Mouse (Mus musculus): ENCODE measurements around the gene Rin3. TPM values are rescaled to one million over a fixed set of nuclear protein-coding genes. Genes with fewer than 3 reads are reported as not detected.

Rin3 gene
- polyA plus RNA-seq, 1 experiment from 2014 or later: 3.5 TPM

DNA sequence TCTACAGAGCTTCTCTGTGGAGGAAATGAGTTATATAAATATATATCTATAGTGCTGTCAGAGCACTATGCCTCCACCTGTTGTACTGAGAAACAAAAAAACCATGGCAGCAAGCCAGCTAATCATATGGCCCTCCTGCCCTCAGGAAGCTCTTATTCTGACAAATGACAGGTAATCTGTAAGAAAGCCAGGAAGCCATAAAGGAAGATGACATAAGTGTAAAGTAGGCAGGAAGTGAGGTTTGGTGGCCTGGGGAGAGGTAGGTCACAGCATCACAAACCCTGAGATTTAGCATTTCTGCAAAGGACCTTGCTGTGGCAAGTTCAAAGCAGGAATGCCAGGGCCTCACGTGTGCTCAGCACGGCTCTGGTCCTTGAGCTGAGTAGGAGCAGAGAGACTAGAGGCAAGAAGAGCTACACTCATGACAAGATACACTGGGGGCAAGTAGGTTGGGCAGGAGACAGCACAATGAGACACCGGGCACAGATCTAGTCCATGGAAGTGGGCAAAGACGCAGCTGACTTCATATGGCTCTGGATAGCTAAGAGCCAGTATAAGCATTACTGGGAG is 88.2 kb downstream of the Rin3 start:
- ATAC-seq (replicated peaks; ENCODE audit: insufficient number of reproducible peaks, low FRiP score, low TSS enrichment, low read depth): no peak
- Histone ChIP-seq H3K9ac (replicated peaks; ENCODE audit: low read length) (no peak overlapping the region), H3K27ac (replicated peaks; ENCODE audit: low read depth, low read length) (no peak overlapping the region), H3K4me3 (ENCODE audit: low read depth, low read length) (no peak overlapping the region), H3K36me3 (replicated peaks; ENCODE audit: control insufficient read depth, insufficient read depth, low read depth, low read length) (no peaks in the 10 kb centered on the region), H3K4me2 (ENCODE audit: low read depth, low read length) (no peak overlapping the region), H3K27me3 (ENCODE audit: control insufficient read depth, insufficient read depth, low read length) (no peaks in the 10 kb centered on the region), H3K4me1 (ENCODE audit: control insufficient read depth, insufficient read depth, low read length) (no peaks in the 10 kb centered on the region), H3K9me3 (replicated peaks; ENCODE audit: control insufficient read depth, low read length) (no peaks in the 10 kb centered on the region)
- DNase-seq (ENCODE audit: low spot score): no peak
- 85% methylated on average over 4 of the region's 4 CpGs for WGBS

- H3K27ac ChIP-seq (replicated peaks; ENCODE audit: low read depth, low read length): no peak overlapping the region
- H3K27me3 ChIP-seq (ENCODE audit: control insufficient read depth, insufficient read depth, low read length): no peaks in the 10 kb centered on the region
- H3K4me1 ChIP-seq (ENCODE audit: control insufficient read depth, insufficient read depth, low read length): no peaks in the 10 kb centered on the region
- ATAC-seq (replicated peaks; ENCODE audit: insufficient number of reproducible peaks, low FRiP score, low TSS enrichment, low read depth) (no peak), DNase-seq (ENCODE audit: low spot score) (no peak)
- 78% methylated on average over 3 of the region's 3 CpGs for WGBS
- H3K4me2 ChIP-seq (ENCODE audit: low read depth, low read length): no peak overlapping the region
- H3K9me3 ChIP-seq (replicated peaks; ENCODE audit: control insufficient read depth, low read length): no peaks in the 10 kb centered on the region
- H3K36me3 ChIP-seq (replicated peaks; ENCODE audit: control insufficient read depth, insufficient read depth, low read depth, low read length): no peaks in the 10 kb centered on the region
- H3K9ac ChIP-seq (replicated peaks; ENCODE audit: low read length): no peak overlapping the region
- no peak overlapping the region for H3K4me3 ChIP-seq (ENCODE audit: low read depth, low read length)
These were observed 89.5 kb downstream of the Rin3 start for GRCm38 (mm10) chr12:102372322-102372721.

DNA sequence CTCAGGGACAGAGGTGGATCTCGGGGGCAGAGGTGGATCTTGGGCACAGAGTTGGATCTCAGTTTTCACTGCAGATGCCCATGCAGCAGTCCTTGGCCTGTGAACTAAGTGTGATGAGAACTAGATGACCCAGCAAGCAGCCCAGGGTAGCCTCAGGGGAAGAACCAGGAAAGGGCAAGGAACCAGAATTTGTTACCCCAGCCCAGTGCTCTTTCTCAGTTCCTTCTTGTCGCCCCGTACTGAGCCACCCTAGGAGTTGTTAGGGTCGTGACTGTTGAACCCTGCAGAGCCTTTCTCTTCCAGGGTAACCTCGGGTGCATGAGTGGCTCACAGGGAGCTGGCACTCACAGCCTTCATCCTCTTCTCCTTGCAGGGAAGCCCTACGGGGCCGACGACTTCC is 99.3 kb downstream of the Rin3 start:
- no peaks in the 10 kb centered on the region for H3K36me3 ChIP-seq (replicated peaks; ENCODE audit: control insufficient read depth, insufficient read depth, low read depth, low read length)

GRCm38 (mm10) chr12:102383288-102383687 is 100.4 kb downstream of the Rin3 start:
- Histone ChIP-seq H3K27me3 (ENCODE audit: control insufficient read depth, insufficient read depth, low read length) (no peaks in the 10 kb centered on the region), H3K9me3 (replicated peaks; ENCODE audit: control insufficient read depth, low read length) (no peaks in the 10 kb centered on the region), H3K27ac (replicated peaks; ENCODE audit: low read depth, low read length) (no peak overlapping the region), H3K36me3 (replicated peaks; ENCODE audit: control insufficient read depth, insufficient read depth, low read depth, low read length) (no peaks in the 10 kb centered on the region), H3K4me2 (ENCODE audit: low read depth, low read length) (no peak overlapping the region), H3K9ac (replicated peaks; ENCODE audit: low read length) (no peak overlapping the region), H3K4me3 (ENCODE audit: low read depth, low read length) (no peak overlapping the region), H3K4me1 (ENCODE audit: control insufficient read depth, insufficient read depth, low read length) (no peaks in the 10 kb centered on the region)
- no peak for DNase-seq (ENCODE audit: low spot score)
- WGBS: 89% methylated on average over 9 of the region's 9 CpGs
- ATAC-seq (replicated peaks; ENCODE audit: insufficient number of reproducible peaks, low FRiP score, low TSS enrichment, low read depth): no peak

More for the DNA sequence above, 99.3 kb downstream of the Rin3 start:
- H3K4me3 ChIP-seq (ENCODE audit: low read depth, low read length): no peak overlapping the region
- H3K9me3 ChIP-seq (replicated peaks; ENCODE audit: control insufficient read depth, low read length): no peaks in the 10 kb centered on the region
- no peak for DNase-seq (ENCODE audit: low spot score)
- H3K27me3 ChIP-seq (ENCODE audit: control insufficient read depth, insufficient read depth, low read length): no peaks in the 10 kb centered on the region
- no peak for ATAC-seq (replicated peaks; ENCODE audit: insufficient number of reproducible peaks, low FRiP score, low TSS enrichment, low read depth)
- H3K4me1 ChIP-seq (ENCODE audit: control insufficient read depth, insufficient read depth, low read length): no peaks in the 10 kb centered on the region
- no peak overlapping the region for H3K27ac ChIP-seq (replicated peaks; ENCODE audit: low read depth, low read length)
- 82% methylated on average over 8 of the region's 8 CpGs for WGBS
- H3K4me2 ChIP-seq (ENCODE audit: low read depth, low read length): no peak overlapping the region
- H3K9ac ChIP-seq (replicated peaks; ENCODE audit: low read length): no peak overlapping the region

DNA sequence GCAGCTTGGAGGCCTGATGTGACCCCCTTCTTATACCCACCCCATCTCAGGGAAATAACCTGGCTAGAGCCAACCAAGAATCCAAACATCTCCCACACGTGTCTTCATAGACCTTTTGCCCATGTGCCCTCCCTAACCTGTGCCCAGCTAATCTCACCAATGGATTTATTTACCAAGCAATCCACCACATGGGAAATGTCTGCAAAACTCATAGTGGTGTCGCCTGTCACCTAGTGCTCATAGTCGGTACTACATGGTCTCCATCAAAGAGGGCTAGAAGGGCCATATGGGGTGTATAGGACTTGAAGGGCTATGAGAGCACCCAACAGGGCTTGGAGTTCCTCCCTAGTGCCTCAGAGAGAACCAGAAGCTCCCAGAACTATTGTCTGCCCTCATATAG is 102.0 kb downstream of the Rin3 start:
- Histone ChIP-seq H3K9ac (replicated peaks; ENCODE audit: low read length) (no peak overlapping the region), H3K4me2 (ENCODE audit: low read depth, low read length) (no peak overlapping the region), H3K9me3 (replicated peaks; ENCODE audit: control insufficient read depth, low read length) (no peaks in the 10 kb centered on the region), H3K27me3 (ENCODE audit: control insufficient read depth, insufficient read depth, low read length) (no peaks in the 10 kb centered on the region), H3K36me3 (replicated peaks; ENCODE audit: control insufficient read depth, insufficient read depth, low read depth, low read length) (no peaks in the 10 kb centered on the region), H3K27ac (replicated peaks; ENCODE audit: low read depth, low read length) (no peak overlapping the region), H3K4me1 (ENCODE audit: control insufficient read depth, insufficient read depth, low read length) (no peaks in the 10 kb centered on the region), H3K4me3 (ENCODE audit: low read depth, low read length) (no peak overlapping the region)
- no peak for ATAC-seq (replicated peaks; ENCODE audit: insufficient number of reproducible peaks, low FRiP score, low TSS enrichment, low read depth)
- WGBS: 25% methylated on average over 3 of the region's 3 CpGs
- DNase-seq (ENCODE audit: low spot score): peak; percentile 66

DNA sequence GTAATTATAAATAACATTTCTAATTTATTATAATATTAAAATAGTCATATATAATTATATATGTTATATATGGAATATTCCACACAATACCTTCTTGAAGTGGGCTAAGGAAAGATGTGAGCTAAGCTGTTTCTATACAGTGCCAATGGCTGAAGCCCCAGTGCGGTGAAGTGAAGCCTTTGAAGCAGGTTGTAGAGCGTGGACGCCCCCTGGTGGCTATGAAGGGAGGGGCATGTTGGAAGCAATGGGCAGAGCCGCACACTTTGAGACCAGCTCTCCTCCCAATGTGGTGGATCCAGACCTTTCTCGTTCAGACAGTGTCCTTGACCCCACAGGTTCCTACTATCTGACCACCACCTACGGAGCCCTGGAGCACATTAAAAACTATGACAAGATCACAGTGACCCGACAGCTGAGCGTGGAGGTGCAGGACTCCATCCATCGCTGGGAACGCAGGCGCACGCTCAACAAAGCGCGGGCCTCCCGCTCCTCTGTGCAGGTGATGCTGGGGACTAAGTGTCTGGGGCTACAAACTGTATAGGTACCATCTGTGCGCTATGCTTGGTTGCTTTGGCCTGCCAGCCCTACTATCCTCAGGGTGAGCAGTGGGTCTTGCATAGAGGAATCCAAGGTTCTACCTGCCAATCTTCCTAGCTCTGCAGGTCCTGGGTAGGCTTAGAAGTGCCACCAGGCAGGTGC is 104.5 kb downstream of the Rin3 start:
- Histone ChIP-seq H3K27ac (replicated peaks; ENCODE audit: low read depth, low read length) (no peak overlapping the region), H3K27me3 (ENCODE audit: control insufficient read depth, insufficient read depth, low read length) (no peaks in the 10 kb centered on the region), H3K4me3 (ENCODE audit: low read depth, low read length) (no peak overlapping the region), H3K4me1 (ENCODE audit: control insufficient read depth, insufficient read depth, low read length) (no peaks in the 10 kb centered on the region), H3K9me3 (replicated peaks; ENCODE audit: control insufficient read depth, low read length) (no peaks in the 10 kb centered on the region), H3K4me2 (ENCODE audit: low read depth, low read length) (no peak overlapping the region), H3K9ac (replicated peaks; ENCODE audit: low read length) (no peak overlapping the region), H3K36me3 (replicated peaks; ENCODE audit: control insufficient read depth, insufficient read depth, low read depth, low read length) (no peaks in the 10 kb centered on the region)
- ATAC-seq (replicated peaks; ENCODE audit: insufficient number of reproducible peaks, low FRiP score, low TSS enrichment, low read depth) (peak; percentile 74), DNase-seq (ENCODE audit: low spot score) (peak; percentile 85)
- WGBS: 51% methylated on average over 16 of the region's 16 CpGs

- 33% methylated on average over 8 of the region's 8 CpGs for WGBS
- no peak overlapping the region for H3K4me3 ChIP-seq (ENCODE audit: low read depth, low read length)
- H3K27ac ChIP-seq (replicated peaks; ENCODE audit: low read depth, low read length): no peak overlapping the region
- H3K9me3 ChIP-seq (replicated peaks; ENCODE audit: control insufficient read depth, low read length): no peaks in the 10 kb centered on the region
- no peak for DNase-seq (ENCODE audit: low spot score)
- H3K27me3 ChIP-seq (ENCODE audit: control insufficient read depth, insufficient read depth, low read length): no peaks in the 10 kb centered on the region
- 0 out of 2 replicates have a peak, but pooled peaks have one; percentile 16 for ATAC-seq (replicated peaks; ENCODE audit: insufficient number of reproducible peaks, low FRiP score, low TSS enrichment, low read depth)
- no peaks in the 10 kb centered on the region for H3K4me1 ChIP-seq (ENCODE audit: control insufficient read depth, insufficient read depth, low read length)
- no peak overlapping the region for H3K9ac ChIP-seq (replicated peaks; ENCODE audit: low read length)
- no peak overlapping the region for H3K4me2 ChIP-seq (ENCODE audit: low read depth, low read length)
- no peaks in the 10 kb centered on the region for H3K36me3 ChIP-seq (replicated peaks; ENCODE audit: control insufficient read depth, insufficient read depth, low read depth, low read length)
These were observed 107.2 kb downstream of the Rin3 start for GRCm38 (mm10) chr12:102390042-102390441.

GRCm38 (mm10) chr12:102391109-102391508 is 108.3 kb downstream of the Rin3 start:
- H3K9ac ChIP-seq (replicated peaks; ENCODE audit: low read length): no peak overlapping the region
- H3K27me3 ChIP-seq (ENCODE audit: control insufficient read depth, insufficient read depth, low read length): no peaks in the 10 kb centered on the region
- H3K36me3 ChIP-seq (replicated peaks; ENCODE audit: control insufficient read depth, insufficient read depth, low read depth, low read length): no peaks in the 10 kb centered on the region
- DNase-seq (ENCODE audit: low spot score): no peak
- ATAC-seq (replicated peaks; ENCODE audit: insufficient number of reproducible peaks, low FRiP score, low TSS enrichment, low read depth): no peak
- H3K27ac ChIP-seq (replicated peaks; ENCODE audit: low read depth, low read length): no peak overlapping the region
- WGBS: 85% methylated on average over 2 of the region's 2 CpGs
- no peak overlapping the region for H3K4me2 ChIP-seq (ENCODE audit: low read depth, low read length)
- H3K9me3 ChIP-seq (replicated peaks; ENCODE audit: control insufficient read depth, low read length): no peaks in the 10 kb centered on the region
- no peak overlapping the region for H3K4me3 ChIP-seq (ENCODE audit: low read depth, low read length)
- H3K4me1 ChIP-seq (ENCODE audit: control insufficient read depth, insufficient read depth, low read length): no peaks in the 10 kb centered on the region
